Mouse (Mus musculus): ENCODE measurements around the gene Ebf1.
A peak's percentile ranks its signal among the peaks of the same experiment; 100 is the strongest.

The Ebf1 gene

DNA sequence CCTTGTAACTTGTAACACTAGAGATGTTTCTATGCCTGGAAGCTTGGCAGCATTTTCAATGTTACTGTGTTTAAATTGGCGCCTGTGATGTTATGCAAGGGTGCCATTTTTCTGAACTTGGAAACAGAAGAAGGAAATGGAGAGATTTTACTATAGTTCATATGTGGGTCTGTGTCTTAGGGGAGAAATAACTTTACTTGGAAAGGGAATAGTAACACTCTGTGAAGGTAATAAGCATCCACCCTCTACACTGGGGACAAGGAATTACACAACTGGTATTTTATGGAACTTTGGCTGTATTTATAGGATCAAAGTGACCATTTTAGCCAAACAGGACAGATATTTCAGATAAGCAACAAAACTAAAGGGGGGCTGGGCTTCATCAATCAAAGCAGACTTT is 278.8 kb downstream of the Ebf1 start:
- ATAC-seq (ENCODE audit: low TSS enrichment) = no peak

DNA sequence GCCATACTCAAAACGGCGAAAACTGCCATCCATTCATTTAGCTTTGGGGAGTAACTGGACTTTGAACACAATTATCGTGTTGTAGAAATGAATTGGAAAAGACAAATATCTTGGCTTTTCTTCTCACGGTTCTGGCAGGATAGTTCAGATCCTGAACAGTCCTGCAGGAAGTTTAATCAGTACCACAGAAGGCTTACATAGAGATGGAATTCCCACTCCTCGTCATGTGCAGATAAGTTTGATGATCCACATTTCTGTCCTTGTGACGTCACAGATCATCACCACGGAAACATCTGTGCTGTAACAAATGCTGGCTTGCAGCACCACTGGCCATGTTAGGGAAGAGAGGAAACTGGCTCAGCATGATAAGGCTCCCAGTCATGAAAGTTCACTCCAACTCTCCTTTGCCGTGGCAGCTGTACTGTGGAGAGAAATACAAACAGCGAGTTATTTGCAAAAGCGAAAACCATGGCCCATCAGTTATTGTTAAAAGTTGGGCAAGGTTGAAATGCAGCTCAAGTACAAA is 280.1 kb downstream of the Ebf1 start:
- ATAC-seq (ENCODE audit: low TSS enrichment) = no peak

GRCm38 (mm10) chr11:44899554-44899953 is 282.4 kb downstream of the Ebf1 start:
- no peak for ATAC-seq (ENCODE audit: low TSS enrichment)

DNA sequence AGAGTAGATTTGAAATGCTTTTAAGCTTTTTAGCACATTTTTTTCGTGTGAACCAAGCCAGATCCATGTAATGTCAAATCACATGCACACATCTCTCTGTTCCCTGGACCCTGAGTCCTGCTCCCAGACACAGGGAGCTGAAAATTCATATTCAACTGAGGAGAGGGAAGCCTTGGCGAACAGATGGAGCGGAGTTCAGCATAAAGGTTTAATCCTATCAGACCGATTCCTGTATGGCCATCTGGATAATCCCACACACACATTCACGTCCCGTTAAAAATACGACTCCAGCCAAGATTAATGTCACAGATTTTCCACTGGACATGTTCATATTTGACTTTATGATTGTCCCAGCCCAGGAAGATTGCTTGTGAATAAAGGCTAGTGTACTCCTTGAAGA is 282.8 kb downstream of the Ebf1 start:
- no peak for ATAC-seq (ENCODE audit: low TSS enrichment)

- no peak for ATAC-seq (ENCODE audit: low TSS enrichment)
Observed at GRCm38 (mm10) chr11:44900496-44900895, 283.4 kb downstream of the Ebf1 start.

DNA sequence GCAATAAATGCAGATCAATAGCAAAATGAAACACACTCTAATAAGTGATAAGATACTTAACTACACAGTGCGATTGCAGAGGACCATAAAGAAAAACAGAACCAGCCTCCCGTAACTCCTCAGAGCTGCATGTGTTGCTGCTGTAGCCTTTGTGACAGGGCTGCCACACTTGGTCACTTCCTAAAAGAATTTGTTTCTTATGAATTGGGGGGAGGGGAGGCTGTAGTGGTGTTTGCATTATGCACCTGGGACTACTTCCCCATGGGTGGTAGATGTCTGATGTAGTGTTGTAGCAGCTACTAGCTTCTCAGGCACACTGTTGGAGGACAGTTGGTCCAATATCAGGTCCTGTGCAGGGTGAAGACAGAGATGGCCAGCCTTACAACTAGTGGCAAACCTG is 284.6 kb downstream of the Ebf1 start:
- ATAC-seq (ENCODE audit: low TSS enrichment) = no peak

DNA sequence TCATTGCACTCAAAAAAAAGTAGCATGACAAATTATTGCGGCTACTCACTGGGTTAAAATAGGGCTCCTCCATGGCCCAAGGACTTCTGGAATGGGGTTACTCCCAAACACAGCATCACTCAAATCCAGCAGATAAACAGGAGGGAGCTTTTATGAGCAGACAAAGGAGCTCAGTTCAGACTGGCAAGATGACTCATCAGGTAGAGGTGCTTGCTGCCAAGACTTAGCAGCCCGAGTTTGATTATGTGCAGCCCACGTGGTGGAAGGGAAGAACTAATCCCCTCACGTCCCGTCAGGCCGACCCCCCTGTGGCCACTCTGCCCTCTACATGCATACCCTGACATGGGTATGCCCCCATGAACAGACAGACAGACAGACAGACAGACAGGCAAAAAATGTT is 285.0 kb downstream of the Ebf1 start:
- no peak for ATAC-seq (ENCODE audit: low TSS enrichment)

- ATAC-seq (ENCODE audit: low TSS enrichment) = no peak
Observed at GRCm38 (mm10) chr11:44904121-44904520, 287.0 kb downstream of the Ebf1 start.

GRCm38 (mm10) chr11:44906456-44906855 is 289.3 kb downstream of the Ebf1 start:
- ATAC-seq (ENCODE audit: low TSS enrichment) = no peak

DNA sequence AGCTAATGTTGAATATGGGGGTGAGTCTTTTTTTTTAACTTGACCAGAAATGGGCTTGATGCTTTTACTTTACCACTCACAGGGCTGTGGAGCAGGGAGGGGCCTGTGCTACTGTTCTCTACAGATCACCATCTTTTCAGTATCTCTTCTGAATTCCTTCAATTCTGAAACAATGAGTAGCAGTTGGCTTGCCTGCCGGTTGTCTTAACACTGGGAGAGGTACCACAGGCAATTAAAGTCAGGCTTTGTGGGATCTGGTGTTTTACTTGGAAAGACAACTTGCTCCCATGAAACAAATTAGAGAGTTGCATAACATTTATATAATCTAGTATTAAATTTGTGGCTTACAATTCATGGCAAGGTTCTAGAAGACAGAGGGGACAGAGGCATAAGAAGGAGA is 294.6 kb downstream of the Ebf1 start:
- ATAC-seq (ENCODE audit: low TSS enrichment) = no peak

GRCm38 (mm10) chr11:44913806-44914205 is 296.7 kb downstream of the Ebf1 start:
- ATAC-seq (ENCODE audit: low TSS enrichment) = no peak

GRCm38 (mm10) chr11:44917059-44917458 is 299.9 kb downstream of the Ebf1 start:
- no peak for ATAC-seq (ENCODE audit: low TSS enrichment)

DNA sequence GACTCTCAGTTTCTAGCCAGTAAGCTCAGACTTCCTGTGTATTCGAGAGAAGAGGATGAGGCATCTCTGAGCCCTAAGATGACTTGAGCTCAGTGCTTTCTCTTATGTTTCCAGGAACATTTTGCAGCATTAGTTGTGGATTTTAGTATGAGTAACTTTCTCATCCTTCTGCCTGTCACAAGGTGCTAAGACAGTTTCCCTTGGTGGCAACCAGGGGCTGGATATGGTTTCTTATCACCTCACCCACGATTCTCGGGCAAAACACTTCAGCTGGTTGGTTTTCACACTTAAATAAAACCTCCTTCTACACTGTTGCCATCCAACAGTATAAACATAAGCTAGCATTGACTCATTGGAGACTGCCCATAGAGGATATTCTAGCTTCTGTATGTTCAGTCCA is 306.0 kb downstream of the Ebf1 start:
- ATAC-seq (ENCODE audit: low TSS enrichment) = peak; percentile 80

DNA sequence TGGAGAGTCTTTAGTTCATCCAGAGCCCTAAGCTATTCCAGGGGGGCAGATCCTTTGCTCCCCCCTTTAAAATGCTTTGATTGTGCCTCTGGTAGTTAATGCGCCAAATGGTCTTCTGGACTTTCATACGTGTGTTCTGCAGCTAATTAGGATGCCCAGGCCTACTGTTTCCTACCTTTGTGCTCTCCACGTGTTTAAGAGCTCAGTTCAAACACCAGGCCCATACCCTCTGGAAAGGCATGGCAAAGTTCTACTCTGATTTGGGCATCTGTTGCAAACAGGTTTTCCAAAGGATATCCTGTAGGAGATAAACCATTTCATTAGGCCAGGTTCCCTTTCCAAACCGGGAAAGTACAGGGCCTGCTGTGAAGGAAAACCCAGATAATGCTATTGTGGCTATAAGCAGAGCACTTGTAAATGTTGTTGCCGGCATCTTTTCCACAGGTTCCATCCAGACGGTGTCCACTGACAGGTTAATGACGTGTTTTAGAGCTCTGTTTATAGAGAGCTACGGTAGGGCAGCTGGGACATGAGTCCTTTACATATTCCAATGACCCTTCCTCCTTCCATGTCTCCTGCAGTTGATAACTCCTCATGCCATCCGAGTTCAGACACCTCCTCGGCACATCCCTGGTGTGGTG is 306.9 kb downstream of the Ebf1 start:
- no peak for ATAC-seq (ENCODE audit: low TSS enrichment)

DNA sequence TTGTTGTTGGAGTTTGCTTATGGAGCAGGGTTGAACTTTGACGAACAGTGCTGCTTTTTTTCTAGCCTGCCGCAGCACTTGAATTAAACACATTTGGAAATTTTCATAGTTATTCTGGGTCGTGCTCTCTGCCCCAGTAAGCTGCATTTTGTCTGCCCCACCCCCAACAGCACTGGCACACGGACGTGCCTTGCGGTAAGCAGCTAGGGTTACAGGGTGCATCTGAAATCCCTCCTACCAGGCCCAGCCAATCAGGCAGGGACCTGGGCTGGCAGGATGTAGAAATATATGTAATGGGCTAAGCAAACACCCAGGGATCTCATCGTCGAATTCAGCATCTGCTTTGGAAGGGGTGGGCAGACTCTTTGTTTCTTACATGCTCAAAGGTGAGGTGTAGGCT is 307.8 kb downstream of the Ebf1 start:
- no peak for ATAC-seq (ENCODE audit: low TSS enrichment)

DNA sequence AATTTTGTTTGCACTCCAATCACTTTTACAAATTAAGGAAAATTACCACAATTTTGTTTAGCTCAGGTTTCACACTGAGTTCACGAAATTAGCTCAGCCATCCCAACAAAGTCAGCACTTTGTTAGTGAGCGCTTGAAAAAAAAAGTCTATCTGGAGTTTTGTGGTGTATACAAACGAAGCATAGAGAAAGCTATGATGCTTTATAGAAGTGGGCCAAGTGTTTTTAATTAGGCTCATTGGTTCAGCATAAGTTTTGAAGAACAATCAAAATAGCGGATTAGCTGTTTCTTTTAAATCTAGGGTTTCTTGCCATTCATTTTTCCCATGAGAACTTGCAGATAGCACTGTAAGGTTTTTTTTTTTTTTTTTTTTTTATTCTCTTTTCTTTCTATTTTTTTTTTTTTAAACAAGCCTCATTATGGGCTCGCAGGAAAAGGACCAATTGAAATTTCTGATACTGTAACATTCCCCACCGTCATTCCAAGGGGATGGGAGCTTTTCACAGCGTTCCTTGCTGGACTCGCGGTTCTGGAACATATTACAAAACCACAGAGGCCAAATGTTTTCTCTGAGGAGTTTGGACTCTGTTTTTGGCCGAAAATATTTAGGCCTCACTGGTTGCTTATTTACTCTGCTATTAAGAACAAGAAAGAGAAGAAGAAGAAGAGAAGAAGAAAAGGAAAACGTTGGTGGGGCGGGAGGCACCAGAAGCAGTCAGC is 308.8 kb downstream of the Ebf1 start:
- ATAC-seq (ENCODE audit: low TSS enrichment) = no peak

DNA sequence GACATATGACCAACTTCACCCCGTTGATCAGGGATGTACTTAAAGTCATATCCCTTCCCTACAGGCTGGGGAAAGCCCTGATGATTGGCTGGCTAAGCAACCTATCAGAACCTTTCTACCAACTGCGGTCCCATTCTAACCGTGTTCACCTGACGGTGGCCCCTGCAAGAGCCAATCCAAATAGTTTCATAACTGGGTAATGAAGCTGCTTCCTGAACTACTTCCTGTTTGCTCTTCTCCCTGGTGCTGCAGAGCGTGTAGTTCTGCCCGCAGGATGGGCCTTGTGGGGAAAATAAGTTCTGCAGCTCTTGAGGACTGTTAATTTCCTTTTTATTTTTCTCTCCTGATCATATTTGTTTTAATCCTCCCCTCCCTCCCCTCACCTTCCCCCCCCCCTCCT is 311.3 kb downstream of the Ebf1 start:
- ATAC-seq (ENCODE audit: low TSS enrichment) = no peak

DNA sequence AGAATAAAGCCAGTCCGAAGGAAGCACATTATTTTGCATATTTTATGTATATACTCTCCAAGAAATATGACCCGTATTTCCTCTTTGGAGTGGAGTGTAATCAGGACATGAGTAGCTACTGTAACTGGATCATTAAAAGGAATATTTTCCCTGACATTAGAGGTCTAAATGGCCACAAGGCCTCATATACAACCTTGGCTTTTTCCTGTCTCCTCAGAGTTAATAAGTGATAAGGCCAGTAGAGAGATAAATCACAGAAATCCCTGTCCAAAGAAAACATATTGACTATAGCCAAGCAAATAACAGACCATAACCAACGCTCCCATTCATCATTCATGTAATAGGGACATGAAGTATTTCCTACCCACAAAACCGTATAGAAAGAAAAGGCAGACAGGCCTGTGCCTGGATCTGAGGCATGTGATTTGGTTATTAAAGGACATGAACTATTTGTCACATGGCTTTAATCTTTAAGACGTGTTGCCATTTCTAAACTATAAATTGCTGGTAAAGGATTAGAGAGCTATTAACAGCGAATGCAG is 315.9 kb downstream of the Ebf1 start:
- no peak for ATAC-seq (ENCODE audit: low TSS enrichment)

DNA sequence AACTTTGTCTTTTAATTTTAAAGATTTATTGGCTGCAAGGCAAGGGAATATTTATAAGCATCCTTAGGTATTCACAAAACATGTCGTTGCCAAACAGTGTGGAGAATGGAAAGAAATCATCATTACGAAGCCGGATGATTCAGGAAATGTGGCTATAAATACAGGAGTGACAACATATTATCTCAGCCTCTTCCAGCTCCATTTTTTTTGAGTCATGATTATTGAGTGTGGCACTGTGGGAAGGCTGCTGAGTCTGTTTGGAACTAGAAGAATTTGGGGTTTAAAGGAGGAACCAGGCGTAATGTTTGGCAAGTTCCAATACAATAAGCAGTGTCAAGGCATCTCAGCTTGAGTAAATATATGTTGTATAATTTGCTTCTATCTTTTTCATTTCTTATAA is 326.7 kb downstream of the Ebf1 start:
- ATAC-seq (ENCODE audit: low TSS enrichment) = no peak

DNA sequence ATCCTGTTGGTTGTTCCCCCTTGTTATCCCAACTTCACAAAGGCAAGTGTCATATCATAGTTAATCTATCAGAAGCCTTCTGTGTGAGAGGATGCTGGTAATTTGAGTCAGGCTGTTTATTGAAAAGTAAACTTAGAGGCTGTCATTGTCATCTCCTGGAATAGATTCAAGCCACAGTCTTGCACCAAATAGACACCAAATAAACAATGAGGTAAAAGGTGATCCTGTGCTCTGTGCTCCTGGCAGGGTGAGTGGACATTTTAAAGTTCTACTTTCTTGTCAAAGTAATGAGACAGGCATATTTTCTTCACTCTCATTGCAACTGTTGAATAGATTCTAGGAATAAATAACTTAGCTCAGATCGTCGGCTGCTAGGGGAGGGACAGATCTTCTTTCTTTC is 327.3 kb downstream of the Ebf1 start:
- ATAC-seq (ENCODE audit: low TSS enrichment) = no peak

DNA sequence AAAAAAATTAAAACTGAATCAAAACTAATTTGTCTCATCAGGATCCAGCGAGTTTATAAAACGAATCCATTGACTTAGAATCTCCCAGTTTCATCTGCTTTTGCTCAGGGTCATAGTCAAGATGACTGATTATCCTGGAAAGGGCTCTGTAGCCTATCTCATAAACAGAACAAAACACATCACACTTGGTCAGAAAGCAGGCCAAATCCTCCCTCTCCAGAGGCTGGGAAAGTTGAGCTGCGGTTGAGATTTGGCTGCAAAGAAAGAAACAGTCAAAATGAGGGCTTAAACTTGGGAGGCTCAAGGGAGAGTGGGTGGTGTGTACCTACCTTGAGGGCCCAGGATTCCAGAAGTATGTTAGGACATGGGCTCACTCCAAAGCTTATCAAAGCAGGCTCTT is 329.5 kb downstream of the Ebf1 start:
- no peak for ATAC-seq (ENCODE audit: low TSS enrichment)

DNA sequence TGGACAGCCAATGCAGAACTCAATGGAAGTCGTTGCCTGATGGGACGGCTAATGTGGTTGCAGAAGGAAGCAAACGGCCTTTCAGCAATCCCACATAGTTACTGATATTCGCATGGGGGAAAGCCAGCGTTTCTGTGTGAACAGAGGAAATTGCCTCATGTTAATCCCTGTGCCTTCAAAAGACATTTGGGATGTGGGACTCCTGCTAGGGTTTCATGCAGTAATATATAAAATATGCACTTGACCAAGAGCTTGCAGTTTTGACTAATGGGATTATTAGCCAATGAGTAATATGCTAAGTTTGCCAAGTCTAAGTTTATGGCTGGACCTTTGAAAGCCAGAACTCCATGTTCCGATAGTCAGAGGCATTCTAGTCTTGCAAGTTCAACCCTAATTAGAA is 331.4 kb downstream of the Ebf1 start:
- no peak for ATAC-seq (ENCODE audit: low TSS enrichment)

DNA sequence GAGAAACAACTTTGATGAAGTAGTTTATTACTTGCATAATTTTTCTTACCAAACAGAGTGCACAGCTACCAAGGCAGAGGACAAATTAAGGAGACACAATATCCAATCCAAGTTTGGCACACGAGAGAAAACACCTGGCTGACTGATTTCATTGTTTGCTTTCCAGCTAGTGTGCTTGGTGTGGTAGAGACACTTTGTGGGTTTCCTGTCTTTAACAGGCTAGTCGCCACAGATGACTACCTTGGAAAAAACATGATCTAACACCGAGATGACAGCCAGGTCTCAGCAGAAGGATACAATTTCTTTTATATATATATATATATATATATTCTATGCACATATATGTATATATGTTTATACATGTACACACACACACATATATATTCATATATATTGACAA is 332.0 kb downstream of the Ebf1 start:
- ATAC-seq (ENCODE audit: low TSS enrichment) = no peak

All from frontal cortex, adult (tissue).